ENCODE assay signal across 7 mouse cellular contexts in the genomic region with DNA sequence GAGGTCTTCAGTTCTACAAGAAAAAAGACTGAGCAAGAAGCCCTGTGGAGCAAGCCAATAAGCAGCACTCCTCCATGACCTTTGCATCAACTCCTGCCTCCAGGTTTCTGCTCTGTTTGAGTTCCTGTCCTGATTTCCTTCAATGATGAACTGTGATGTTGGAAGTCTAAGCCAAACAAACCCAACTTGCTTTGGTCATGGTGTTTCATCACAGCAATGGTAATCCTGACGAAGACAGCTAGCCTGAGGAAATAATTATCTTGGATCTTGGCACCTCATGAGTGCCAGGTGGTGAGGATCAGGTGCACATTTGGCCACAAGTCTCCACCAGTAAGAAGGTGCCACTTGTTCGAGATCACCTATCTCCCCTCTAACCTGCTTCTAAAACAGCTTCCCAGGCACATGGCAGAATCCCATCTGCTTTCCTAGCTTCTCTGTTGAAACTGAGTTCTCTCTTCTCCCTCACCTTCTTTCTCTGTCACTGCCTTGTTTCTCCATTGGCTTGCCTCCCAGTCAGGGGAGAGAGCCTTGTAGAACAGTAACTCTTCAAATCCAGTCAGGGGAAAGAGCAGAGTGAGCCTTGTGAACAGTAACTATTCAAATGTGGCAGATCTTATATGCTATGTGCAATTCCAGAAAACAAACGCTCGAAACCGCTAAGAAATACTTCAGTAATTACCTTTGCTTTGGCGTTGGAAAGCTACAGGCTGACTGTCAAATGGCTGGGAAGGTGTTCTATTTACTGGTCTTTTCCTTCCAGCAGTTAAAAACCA. TPM values are rescaled to one million over a fixed set of nuclear protein-coding genes. Genes with fewer than 3 reads are reported as not detected.
DNase-seq lines count a peak whose midpoint lies in the region; ATAC-seq lines count a peak whose summit lies in the region.

A gene (minus strand): TSS at position 723 of the 773 bp plus-strand sequence.

- no peaks in the 10 kb centered on the region for H3K9me3 ChIP-seq in neural tube, embryonic 12.5 days
- no peaks in the 10 kb centered on the region for H3K9me3 ChIP-seq in neural tube, embryonic 15.5 days (replicated peaks)
- H3K9me3 ChIP-seq in embryonic facial prominence, embryonic 14.5 days (ENCODE audit: control insufficient read depth, low read length): no peaks in the 10 kb centered on the region
- no peaks in the 10 kb centered on the region for H3K9me3 ChIP-seq in kidney, embryonic 14.5 days (ENCODE audit: control insufficient read depth, low read length)

- H3K27me3 ChIP-seq in neural tube, embryonic 12.5 days (replicated peaks): no peaks in the 10 kb centered on the region
- H3K27me3 ChIP-seq in neural tube, embryonic 15.5 days (replicated peaks): no peaks in the 10 kb centered on the region
- H3K27me3 ChIP-seq in embryonic facial prominence, embryonic 14.5 days (replicated peaks; ENCODE audit: control insufficient read depth, insufficient read depth, low read length): no peaks in the 10 kb centered on the region
- no peaks in the 10 kb centered on the region for H3K27me3 ChIP-seq in kidney, embryonic 14.5 days (ENCODE audit: control insufficient read depth, insufficient read depth, low read length)

- no peaks in the 10 kb centered on the region for H3K36me3 ChIP-seq in neural tube, embryonic 12.5 days
- no peaks in the 10 kb centered on the region for H3K36me3 ChIP-seq in neural tube, embryonic 15.5 days
- no peaks in the 10 kb centered on the region for H3K36me3 ChIP-seq in embryonic facial prominence, embryonic 14.5 days (ENCODE audit: control insufficient read depth, insufficient read depth, low read length)
- no peaks in the 10 kb centered on the region for H3K36me3 ChIP-seq in kidney, embryonic 14.5 days (ENCODE audit: control insufficient read depth, insufficient read depth, low read length)

- no peaks in the 10 kb centered on the region for H3K4me1 ChIP-seq in neural tube, embryonic 12.5 days
- H3K4me1 ChIP-seq in neural tube, embryonic 15.5 days: 0 out of 2 replicates have a peak, but pooled peaks cover 5% of the 10 kb centered on the region
- no peaks in the 10 kb centered on the region for H3K4me1 ChIP-seq in embryonic facial prominence, embryonic 14.5 days (ENCODE audit: control insufficient read depth, insufficient read depth, low read length)
- H3K4me1 ChIP-seq in kidney, embryonic 14.5 days (ENCODE audit: control insufficient read depth, insufficient read depth, low read length): no peaks in the 10 kb centered on the region

- no peak within 1 kb of the TSS for H3K4me2 ChIP-seq in neural tube, embryonic 12.5 days (replicated peaks)
- H3K4me2 ChIP-seq in neural tube, embryonic 15.5 days: no peak within 1 kb of the TSS
- no peak within 1 kb of the TSS for H3K4me2 ChIP-seq in embryonic facial prominence, embryonic 14.5 days (ENCODE audit: low read depth, low read length)
- no peak within 1 kb of the TSS for H3K4me2 ChIP-seq in kidney, embryonic 14.5 days (replicated peaks; ENCODE audit: low read depth, low read length)

- H3K9ac ChIP-seq in neural tube, embryonic 12.5 days: no peak within 1 kb of the TSS
- no peak within 1 kb of the TSS for H3K9ac ChIP-seq in neural tube, embryonic 15.5 days (replicated peaks)
- no peak within 1 kb of the TSS for H3K9ac ChIP-seq in embryonic facial prominence, embryonic 14.5 days (ENCODE audit: low read depth, low read length)
- no peak within 1 kb of the TSS for H3K9ac ChIP-seq in kidney, embryonic 14.5 days (ENCODE audit: low read depth, low read length)

- H3K4me3 ChIP-seq in neural tube, embryonic 12.5 days: no peak within 1 kb of the TSS
- H3K4me3 ChIP-seq in neural tube, embryonic 15.5 days (replicated peaks): no peak within 1 kb of the TSS
- no peak within 1 kb of the TSS for H3K4me3 ChIP-seq in embryonic facial prominence, embryonic 14.5 days (ENCODE audit: low read depth, low read length)
- H3K4me3 ChIP-seq in kidney, embryonic 14.5 days (ENCODE audit: low read length): no peak within 1 kb of the TSS

- H3K27ac ChIP-seq in neural tube, embryonic 12.5 days: no peak within 1 kb of the TSS
- H3K27ac ChIP-seq in neural tube, embryonic 15.5 days (replicated peaks): no peak within 1 kb of the TSS
- no peak within 1 kb of the TSS for H3K27ac ChIP-seq in embryonic facial prominence, embryonic 14.5 days (replicated peaks; ENCODE audit: low read depth, low read length)
- H3K27ac ChIP-seq in kidney, embryonic 14.5 days (ENCODE audit: low read depth, low read length): no peak within 1 kb of the TSS

- intact Hi-C loops in left cerebral cortex, postnatal 14 days (cut with DNase I): no loop called here

- no peak for DNase-seq in embryonic facial prominence, embryonic 14.5 days (ENCODE audit: low spot score)
- no peak for DNase-seq in left cerebral cortex, postnatal 14 days (ENCODE audit: low spot score in 2 of 2)
- no peak for DNase-seq in lung, postnatal 10 days
- no peak for DNase-seq in gastrocnemius, postnatal 10 days

- 87% methylated on average over 6 of the region's 6 CpGs for WGBS in neural tube, embryonic 12.5 days
- 89% methylated on average over 6 of the region's 6 CpGs for WGBS in neural tube, embryonic 15.5 days
- WGBS in embryonic facial prominence, embryonic 14.5 days: 82% methylated on average over 6 of the region's 6 CpGs
- 85% methylated on average over 6 of the region's 6 CpGs for WGBS in kidney, embryonic 14.5 days

- no peak for ATAC-seq in neural tube, embryonic 12.5 days (ENCODE audit: low FRiP score, low read depth)
- ATAC-seq in neural tube, embryonic 15.5 days (ENCODE audit: low FRiP score): no peak
- no peak for ATAC-seq in embryonic facial prominence, embryonic 14.5 days (ENCODE audit: low read depth)
- no peak for ATAC-seq in kidney, embryonic 14.5 days (ENCODE audit: low FRiP score, low TSS enrichment)

RNA-seq across cellular contexts. Expression of the gene that starts here (rescaled TPM):
- 28.6 and 33.5 TPM in 2 replicates for polyA plus RNA-seq in neural tube, embryonic 12.5 days (2016; fragmentation: Nextera tagmentation; extraction: Ambion mirVana)
- 2.7 and 12.3 TPM in 2 replicates for polyA plus RNA-seq in neural tube, embryonic 15.5 days (2015; fragmentation: Nextera tagmentation; extraction: Ambion mirVana)
- 19.2 and 20.9 TPM in 2 replicates for polyA plus RNA-seq in embryonic facial prominence, embryonic 14.5 days (2014; fragmentation: Nextera tagmentation; extraction: Ambion mirVana)
- polyA plus RNA-seq in kidney, embryonic 14.5 days (2014; fragmentation: Nextera tagmentation; extraction: Ambion mirVana): 25.2 and 29.0 TPM in 2 replicates
- 1 to 10 TPM; 2.2 to 2.7 TPM for total RNA-seq in left cerebral cortex, postnatal 14 days (2021)
- 1 to 10 TPM; 5.8 to 9.0 TPM for total RNA-seq in gastrocnemius, postnatal 10 days (2021)
